Mouse (Mus musculus) G1E (cell line): ENCODE data around the gene Sgms1.

Source experiments
- CTCF ChIP-seq: IDR thresholded peaks from 2 replicates; pipeline ENCODE4 v1.5.1; 2012; ENCODE audit warnings: low read depth, low read length, inconsistent platforms, mixed read lengths
- GATA1 ChIP-seq: IDR thresholded peaks from 2 replicates; pipeline ENCODE4 v1.6.1; 2012; ENCODE audit warnings: borderline replicate concordance, low read length, inconsistent platforms, mixed read lengths
- GATA2 ChIP-seq: IDR thresholded peaks from 2 replicates; pipeline ENCODE4 v1.6.1; 2012; ENCODE audit warnings: low read depth, low read length, inconsistent platforms, borderline replicate concordance
- POLR2AphosphoS5 ChIP-seq: IDR thresholded peaks from 2 replicates; pipeline ENCODE4 v1.6.1; 2012; ENCODE audit warnings: low read depth, low read length, inconsistent platforms; ENCODE audit not compliant: insufficient replicate concordance
- TAL1 ChIP-seq: conservative IDR thresholded peaks from 2 replicates; pipeline ENCODE4 v1.6.1; 2012; ENCODE audit warnings: low read depth, low read length, inconsistent platforms, mixed read lengths

DNA sequence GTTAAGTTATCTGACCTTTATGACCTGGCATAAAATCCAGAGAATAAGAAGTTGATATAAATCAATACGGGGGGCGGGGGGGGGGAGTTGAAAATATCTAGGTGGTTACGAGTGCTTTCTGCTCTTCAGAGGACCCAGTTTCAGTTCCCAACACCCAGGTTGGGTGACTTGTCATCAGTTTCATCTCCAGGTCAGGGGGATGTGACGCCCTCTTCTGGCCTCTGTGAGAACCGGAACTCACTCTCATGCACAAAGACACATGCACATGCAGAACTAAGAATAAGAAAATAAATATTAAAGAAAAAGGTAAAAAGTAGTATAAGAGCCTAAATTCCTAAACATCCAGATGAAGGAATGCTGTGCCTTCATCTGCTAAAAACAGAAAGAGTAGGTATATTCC, 79.0 kb downstream of the Sgms1 start:
- TF ChIP-seq CTCF = no peak
- TF ChIP-seq TAL1 = no peak
- no peak for TF ChIP-seq POLR2AphosphoS5
- TF ChIP-seq GATA2 = no peak
- TF ChIP-seq GATA1 = no peak
